Mouse (Mus musculus): ENCODE results near the gene Olfr279.

GRCm38 (mm10) chr15:98514146-98514545 is 21.9 kb downstream of the Olfr279 start:
- TF ChIP-seq GATA1 (IDR thresholded peaks at IDR 0.05; ENCODE audit: low read length) (no peak), TAL1 (IDR thresholded peaks at IDR 0.05; ENCODE audit: low read length) (no peak)
